In genomic region chr5:53590875-53591682, GRCm38 (mm10) we compare ENCODE assay signal across 8 mouse cellular contexts.
DNase-seq lines count a peak whose midpoint lies in the region; ATAC-seq lines count a peak whose summit lies in the region.

No protein-coding gene starts in this region.

- H3K27ac ChIP-seq in heart, embryonic 14.5 days (replicated peaks in 1 of 2; ENCODE audit: control insufficient read depth in 1 of 2, insufficient read depth in 1 of 2, low read depth in 2 of 2, low read length in 2 of 2): peak overlapping the region; percentile 100

- under 1% methylated on average over 23 of the region's 67 CpGs for WGBS in heart, embryonic 14.5 days

- H3K9ac ChIP-seq in heart, embryonic 14.5 days (ENCODE audit: low read length): peak overlapping the region; percentile 98

- no peaks in the 10 kb centered on the region for H3K36me3 ChIP-seq in heart, embryonic 14.5 days (ENCODE audit: control insufficient read depth, insufficient read depth, low read length)

- peaks cover 5 to 19% of the 10 kb centered on the region in 2 experiments for H3K4me1 ChIP-seq in heart, embryonic 14.5 days (ENCODE audit: control insufficient read depth in 2 of 2, insufficient read depth in 2 of 2, low read length in 2 of 2)

- peak overlapping the region; percentile 95 to 98 for H3K4me3 ChIP-seq in heart, embryonic 14.5 days (ENCODE audit: control insufficient read depth in 1 of 2, insufficient read depth in 1 of 2, low read depth in 1 of 2, low read length in 2 of 2)

- peak overlapping the region; percentile 98 for H3K4me2 ChIP-seq in heart, embryonic 14.5 days (ENCODE audit: low read length)

- no peaks in the 10 kb centered on the region for H3K27me3 ChIP-seq in heart, embryonic 14.5 days (ENCODE audit: control insufficient read depth, insufficient read depth, low read length)

- H3K9me3 ChIP-seq in heart, embryonic 14.5 days (ENCODE audit: control insufficient read depth, low read length): no peaks in the 10 kb centered on the region

- no peak for ATAC-seq in heart, embryonic 14.5 days (ENCODE audit: insufficient number of reproducible peaks, insufficient read depth, low FRiP score, low read depth)
- no peak for ATAC-seq in megakaryocyte progenitor cell, adult 5-6 weeks (replicated peaks; ENCODE audit: poor library complexity)

- peak; percentile 36 to 39 for DNase-seq in B cell, adult 2 months
- peak; percentile 62 for DNase-seq in Muller cell, postnatal 12 days (ENCODE audit: inconsistent ontology term)
- DNase-seq in cerebellum, postnatal 25 days: peak; percentile 54 to 71
- DNase-seq in kidney, postnatal 10 days: peak; percentile 52
- DNase-seq in lung, postnatal 25 days (ENCODE audit: low spot score): peak; percentile 5
- peak; percentile 22 to 39 for DNase-seq in right cerebral cortex, adult 2 months (ENCODE audit: low spot score in 2 of 2)

Comparison
In these comparisons a context has a peak if more than half of its experiments do, and no peak if none do; other contexts are left out.
1. DNase-seq: peak in every context shown above with its lines; median percentile 62 in cerebellum, postnatal 25 days; 62 in Muller cell, postnatal 12 days; 52 in kidney, postnatal 10 days; 38 in B cell, adult 2 months; 30 in right cerebral cortex, adult 2 months; 5 in lung, postnatal 25 days.